Mouse (Mus musculus) liver, postnatal 0 days (tissue): ENCODE results near the gene Ugt1a9.

Source experiments
- CTCF ChIP-seq: sonication (generic); IDR thresholded peaks from 2 replicates; pipeline ENCODE4 v1.5.1; 2016; ENCODE audit warnings: antibody characterized with exemption, low read depth
- EP300 ChIP-seq: IDR thresholded peaks from 2 replicates; pipeline ENCODE4 v1.6.1; 2016; ENCODE audit warnings: antibody characterized with exemption, low read depth, mild to moderate bottlenecking

DNA sequence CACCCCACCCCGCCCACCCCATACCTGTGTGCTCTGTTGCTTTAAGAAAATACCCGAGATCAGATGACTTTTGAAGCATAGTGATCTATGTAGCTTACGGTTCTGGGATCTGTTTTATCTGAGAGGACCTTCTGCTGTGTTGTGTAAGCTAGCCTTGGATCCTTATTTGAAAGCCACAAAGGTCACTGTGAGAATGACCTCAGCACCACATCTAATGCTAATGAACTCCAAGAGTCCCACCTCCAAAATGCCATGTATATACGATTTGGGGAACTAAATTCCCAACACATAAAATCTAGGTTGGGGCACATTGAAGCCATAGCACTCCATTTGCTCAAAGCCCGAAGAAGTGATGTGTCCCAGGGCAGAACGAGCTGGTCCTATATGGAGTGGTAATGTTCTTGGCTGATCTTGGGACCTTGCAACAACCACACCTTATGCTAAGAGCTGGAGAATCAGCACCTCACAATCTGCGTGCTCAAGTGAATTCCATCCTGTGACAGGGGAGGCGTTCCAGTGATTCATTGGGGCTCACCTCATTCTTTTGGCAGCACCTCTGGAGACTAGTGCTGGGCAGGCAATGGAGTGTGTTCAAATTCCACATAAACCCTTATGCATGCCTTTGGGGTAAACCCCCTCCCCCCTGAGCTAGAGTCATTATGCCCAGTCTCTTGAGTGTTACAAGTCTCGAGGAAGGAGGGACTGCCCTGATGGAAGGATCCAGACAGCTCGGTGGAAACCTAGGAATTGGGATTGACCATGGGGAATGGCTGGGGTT lies 186.5 kb downstream of the Ugt1a9 start:
- TF ChIP-seq CTCF (no peak), EP300 (no peak)
